Mouse (Mus musculus): ENCODE measurements around the gene Pea15a. TPM values are rescaled to one million over a fixed set of nuclear protein-coding genes. Genes with fewer than 3 reads are reported as not detected.
A peak's percentile ranks its signal among the peaks of the same experiment; 100 is the strongest.

The Pea15a gene
- polyA plus RNA-seq, 1 experiment from 2014 or later, result 489 TPM

- peak within 1 kb of the TSS; percentile 9 for H3K27ac ChIP-seq (replicated peaks)
- 82% methylated on average over 19 of the region's 19 CpGs for WGBS
Observed at GRCm38 (mm10) chr1:172219451-172220406, 13.1 kb upstream of the Pea15a start, which contains the start of gene Casq1. Casq1 (minus strand) TSS chr1:172219868.

GRCm38 (mm10) chr1:172218164-172218910, 11.7 kb upstream of the Pea15a start:
- 44% methylated on average over 15 of the region's 15 CpGs for WGBS
- H3K4me1 ChIP-seq (replicated peaks), result peaks cover 46% of the 10 kb centered on the region

More at GRCm38 (mm10) chr1:172219451-172220406, 13.1 kb upstream of the Pea15a start, which contains the start of gene Casq1:
- peaks cover 42% of the 10 kb centered on the region for H3K4me1 ChIP-seq (replicated peaks)
- 0 out of 2 replicates have a peak, but pooled peaks have one; percentile 1 for ATAC-seq (ENCODE audit: low FRiP score, low read depth)
- no peaks in the 10 kb centered on the region for H3K36me3 ChIP-seq
- no peaks in the 10 kb centered on the region for H3K27me3 ChIP-seq
- H3K4me2 ChIP-seq, result no peak within 1 kb of the TSS
- H3K9ac ChIP-seq, result no peak within 1 kb of the TSS
- no peaks in the 10 kb centered on the region for H3K9me3 ChIP-seq
- H3K4me3 ChIP-seq, result no peak within 1 kb of the TSS

GRCm38 (mm10) chr1:172217148-172217547, 10.5 kb upstream of the Pea15a start:
- 0% methylated on average over 5 of the region's 5 CpGs for WGBS
- Histone ChIP-seq H3K36me3 (no peaks in the 10 kb centered on the region), H3K4me1 (replicated peaks) (peaks cover 52% of the 10 kb centered on the region), H3K4me3 (no peak overlapping the region), H3K4me2 (peak overlapping the region; percentile 38), H3K9me3 (no peaks in the 10 kb centered on the region), H3K9ac (no peak overlapping the region), H3K27me3 (no peaks in the 10 kb centered on the region), H3K27ac (replicated peaks) (peak overlapping the region; percentile 67)
- 0 out of 2 replicates have a peak, but pooled peaks have one; percentile 20 for ATAC-seq (ENCODE audit: low FRiP score, low read depth)

More at GRCm38 (mm10) chr1:172218164-172218910, 11.7 kb upstream of the Pea15a start:
- H3K4me3 ChIP-seq, result no peak overlapping the region
- no peaks in the 10 kb centered on the region for H3K27me3 ChIP-seq
- no peaks in the 10 kb centered on the region for H3K36me3 ChIP-seq
- H3K9me3 ChIP-seq, result no peaks in the 10 kb centered on the region
- H3K9ac ChIP-seq, result no peak overlapping the region
- no peak overlapping the region for H3K4me2 ChIP-seq
- no peak for ATAC-seq (ENCODE audit: low FRiP score, low read depth)
- H3K27ac ChIP-seq (replicated peaks), result no peak overlapping the region

GRCm38 (mm10) chr1:172214748-172215147, 8.1 kb upstream of the Pea15a start:
- Histone ChIP-seq H3K27ac (replicated peaks) (no peak overlapping the region), H3K4me2 (no peak overlapping the region), H3K4me3 (no peak overlapping the region), H3K9ac (no peak overlapping the region), H3K36me3 (no peaks in the 10 kb centered on the region), H3K27me3 (no peaks in the 10 kb centered on the region), H3K4me1 (replicated peaks) (peaks cover 32% of the 10 kb centered on the region), H3K9me3 (no peaks in the 10 kb centered on the region)
- 50% methylated on average over 3 of the region's 3 CpGs for WGBS
- ATAC-seq (ENCODE audit: low FRiP score, low read depth), result no peak

- H3K4me2 ChIP-seq, result no peak overlapping the region
- peak overlapping the region; percentile 16; the same call in 1 of the 2 replicates for H3K27ac ChIP-seq (replicated peaks)
- H3K4me1 ChIP-seq (replicated peaks), result peaks cover 26% of the 10 kb centered on the region
- WGBS, result 31% methylated on average over 4 of the region's 4 CpGs
- H3K4me3 ChIP-seq, result no peak overlapping the region
- no peak for ATAC-seq (ENCODE audit: low FRiP score, low read depth)
- no peaks in the 10 kb centered on the region for H3K9me3 ChIP-seq
- H3K36me3 ChIP-seq, result no peaks in the 10 kb centered on the region
- H3K9ac ChIP-seq, result no peak overlapping the region
- H3K27me3 ChIP-seq, result no peaks in the 10 kb centered on the region
Observed at GRCm38 (mm10) chr1:172213771-172214170, 7.2 kb upstream of the Pea15a start.

GRCm38 (mm10) chr1:172212776-172213175, 6.2 kb upstream of the Pea15a start:
- Histone ChIP-seq H3K36me3 (no peaks in the 10 kb centered on the region), H3K27me3 (no peaks in the 10 kb centered on the region), H3K4me2 (no peak overlapping the region), H3K9me3 (no peaks in the 10 kb centered on the region), H3K4me1 (replicated peaks) (peaks cover 19% of the 10 kb centered on the region), H3K9ac (no peak overlapping the region), H3K4me3 (no peak overlapping the region), H3K27ac (replicated peaks) (no peak overlapping the region)
- WGBS, result 55% methylated on average over 5 of the region's 5 CpGs
- no peak for ATAC-seq (ENCODE audit: low FRiP score, low read depth)

- no peaks in the 10 kb centered on the region for H3K27me3 ChIP-seq
- ATAC-seq (ENCODE audit: low FRiP score, low read depth), result 0 out of 2 replicates have a peak, but pooled peaks have one; percentile 2
- no peaks in the 10 kb centered on the region for H3K9me3 ChIP-seq
Observed at GRCm38 (mm10) chr1:172207111-172207584, 544 bp upstream of the Pea15a start.

GRCm38 (mm10) chr1:172205741-172206087, 890 bp downstream of the Pea15a start:
- Histone ChIP-seq H3K4me2 (peak overlapping the region; percentile 93), H3K4me1 (replicated peaks) (peaks cover 61% of the 10 kb centered on the region), H3K9ac (peak overlapping the region; percentile 95), H3K27ac (replicated peaks) (peak overlapping the region; percentile 95), H3K9me3 (no peaks in the 10 kb centered on the region), H3K4me3 (peak overlapping the region; percentile 72), H3K27me3 (no peaks in the 10 kb centered on the region), H3K36me3 (no peaks in the 10 kb centered on the region)
- no peak for ATAC-seq (ENCODE audit: low FRiP score, low read depth)
- 4% methylated on average over 3 of the region's 3 CpGs for WGBS

More at GRCm38 (mm10) chr1:172207111-172207584, 544 bp upstream of the Pea15a start:
- Histone ChIP-seq H3K9ac (peak overlapping the region; percentile 95), H3K36me3 (no peaks in the 10 kb centered on the region), H3K27ac (replicated peaks) (peak overlapping the region; percentile 95), H3K4me1 (replicated peaks) (peaks cover 46% of the 10 kb centered on the region), H3K4me2 (peak overlapping the region; percentile 93), H3K4me3 (peak overlapping the region; percentile 72)
- 8% methylated on average over 7 of the region's 7 CpGs for WGBS

- ATAC-seq (ENCODE audit: low FRiP score, low read depth), result no peak
- no peaks in the 10 kb centered on the region for H3K27me3 ChIP-seq
- H3K4me1 ChIP-seq (replicated peaks), result peaks cover 67% of the 10 kb centered on the region
- H3K9ac ChIP-seq, result peak overlapping the region; percentile 95
- H3K27ac ChIP-seq (replicated peaks), result peak overlapping the region; percentile 95
- H3K4me2 ChIP-seq, result peak overlapping the region; percentile 93
- H3K9me3 ChIP-seq, result no peaks in the 10 kb centered on the region
- H3K4me3 ChIP-seq, result peak overlapping the region; percentile 72
- 14% methylated on average over 15 of the region's 15 CpGs for WGBS
- H3K36me3 ChIP-seq, result peaks cover 2% of the 10 kb centered on the region; the same call in 1 of the 2 replicates
Observed at GRCm38 (mm10) chr1:172204814-172205740, 1.5 kb downstream of the Pea15a start.

- H3K4me3 ChIP-seq, result peak overlapping the region; percentile 72
- H3K27ac ChIP-seq (replicated peaks), result peak overlapping the region; percentile 88
- no peaks in the 10 kb centered on the region for H3K27me3 ChIP-seq
- 7% methylated on average over 9 of the region's 9 CpGs for WGBS
- ATAC-seq (ENCODE audit: low FRiP score, low read depth), result no peak
- peaks cover 10% of the 10 kb centered on the region; the same call in 1 of the 2 replicates for H3K36me3 ChIP-seq
- peaks cover 72% of the 10 kb centered on the region for H3K4me1 ChIP-seq (replicated peaks)
- peak overlapping the region; percentile 95 for H3K9ac ChIP-seq
- H3K4me2 ChIP-seq, result peak overlapping the region; percentile 93
- no peaks in the 10 kb centered on the region for H3K9me3 ChIP-seq
Observed at GRCm38 (mm10) chr1:172204033-172204813, 2.4 kb downstream of the Pea15a start.

Data from hindbrain, embryonic 15.5 days (tissue).